Mouse (Mus musculus): ENCODE measurements around the gene 1700034J05Rik. TPM values are rescaled to one million over a fixed set of nuclear protein-coding genes. Genes with fewer than 3 reads are reported as not detected.

1700034J05Rik gene
- polyA plus RNA-seq, 1 experiment from 2014 or later: 0.57 TPM

GRCm38 (mm10) chr6:146909725-146910489, 44.3 kb downstream of the 1700034J05Rik start:
- Histone ChIP-seq H3K27ac (replicated peaks; ENCODE audit: low read depth, low read length) (no peak overlapping the region), H3K4me2 (ENCODE audit: low read depth, low read length) (no peak overlapping the region), H3K4me3 (ENCODE audit: low read depth, low read length) (no peak overlapping the region), H3K4me1 (ENCODE audit: control insufficient read depth, insufficient read depth, low read length) (peaks cover 33% of the 10 kb centered on the region), H3K36me3 (ENCODE audit: control insufficient read depth, insufficient read depth, low read length) (no peaks in the 10 kb centered on the region), H3K9me3 (ENCODE audit: control insufficient read depth, low read length) (no peaks in the 10 kb centered on the region), H3K27me3 (replicated peaks; ENCODE audit: control insufficient read depth, insufficient read depth, low read length) (no peaks in the 10 kb centered on the region), H3K9ac (ENCODE audit: low read depth, low read length) (no peak overlapping the region)
- ATAC-seq (ENCODE audit: low read depth) (no peak), DNase-seq (ENCODE audit: low spot score) (no peak)
- WGBS: 76% methylated on average over 5 of the region's 5 CpGs

GRCm38 (mm10) chr6:146908801-146909200, 45.4 kb downstream of the 1700034J05Rik start:
- DNase-seq (ENCODE audit: low spot score) (no peak), ATAC-seq (ENCODE audit: low read depth) (no peak)
- no peaks in the 10 kb centered on the region for H3K9me3 ChIP-seq (ENCODE audit: control insufficient read depth, low read length)
- peaks cover 28% of the 10 kb centered on the region for H3K4me1 ChIP-seq (ENCODE audit: control insufficient read depth, insufficient read depth, low read length)
- no peaks in the 10 kb centered on the region for H3K27me3 ChIP-seq (replicated peaks; ENCODE audit: control insufficient read depth, insufficient read depth, low read length)
- H3K4me2 ChIP-seq (ENCODE audit: low read depth, low read length): no peak overlapping the region
- H3K36me3 ChIP-seq (ENCODE audit: control insufficient read depth, insufficient read depth, low read length): no peaks in the 10 kb centered on the region
- no peak overlapping the region for H3K9ac ChIP-seq (ENCODE audit: low read depth, low read length)
- no peak overlapping the region for H3K27ac ChIP-seq (replicated peaks; ENCODE audit: low read depth, low read length)
- no peak overlapping the region for H3K4me3 ChIP-seq (ENCODE audit: low read depth, low read length)
- WGBS: 62% methylated on average over 2 of the region's 2 CpGs

GRCm38 (mm10) chr6:146907795-146908190, 46.4 kb downstream of the 1700034J05Rik start:
- H3K4me3 ChIP-seq (ENCODE audit: low read depth, low read length): no peak overlapping the region
- H3K4me1 ChIP-seq (ENCODE audit: control insufficient read depth, insufficient read depth, low read length): peaks cover 19% of the 10 kb centered on the region
- no peaks in the 10 kb centered on the region for H3K36me3 ChIP-seq (ENCODE audit: control insufficient read depth, insufficient read depth, low read length)
- no peak overlapping the region for H3K27ac ChIP-seq (replicated peaks; ENCODE audit: low read depth, low read length)
- 97% methylated on average over 1 of the region's 1 CpGs for WGBS
- ATAC-seq (ENCODE audit: low read depth): no peak
- no peak overlapping the region for H3K9ac ChIP-seq (ENCODE audit: low read depth, low read length)
- no peaks in the 10 kb centered on the region for H3K27me3 ChIP-seq (replicated peaks; ENCODE audit: control insufficient read depth, insufficient read depth, low read length)
- no peak overlapping the region for H3K4me2 ChIP-seq (ENCODE audit: low read depth, low read length)
- no peaks in the 10 kb centered on the region for H3K9me3 ChIP-seq (ENCODE audit: control insufficient read depth, low read length)
- DNase-seq (ENCODE audit: low spot score): no peak

- 72% methylated on average over 5 of the region's 5 CpGs for WGBS
- no peak overlapping the region for H3K9ac ChIP-seq (ENCODE audit: low read depth, low read length)
- H3K27ac ChIP-seq (replicated peaks; ENCODE audit: low read depth, low read length): no peak overlapping the region
- H3K4me3 ChIP-seq (ENCODE audit: low read depth, low read length): no peak overlapping the region
- no peaks in the 10 kb centered on the region for H3K9me3 ChIP-seq (ENCODE audit: control insufficient read depth, low read length)
- no peak overlapping the region for H3K4me2 ChIP-seq (ENCODE audit: low read depth, low read length)
- H3K36me3 ChIP-seq (ENCODE audit: control insufficient read depth, insufficient read depth, low read length): no peaks in the 10 kb centered on the region
- H3K27me3 ChIP-seq (replicated peaks; ENCODE audit: control insufficient read depth, insufficient read depth, low read length): no peaks in the 10 kb centered on the region
- peaks cover 14% of the 10 kb centered on the region for H3K4me1 ChIP-seq (ENCODE audit: control insufficient read depth, insufficient read depth, low read length)
- ATAC-seq (ENCODE audit: low read depth) (no peak), DNase-seq (ENCODE audit: low spot score) (no peak)
These were observed 47.0 kb downstream of the 1700034J05Rik start for GRCm38 (mm10) chr6:146907061-146907794.

DNA sequence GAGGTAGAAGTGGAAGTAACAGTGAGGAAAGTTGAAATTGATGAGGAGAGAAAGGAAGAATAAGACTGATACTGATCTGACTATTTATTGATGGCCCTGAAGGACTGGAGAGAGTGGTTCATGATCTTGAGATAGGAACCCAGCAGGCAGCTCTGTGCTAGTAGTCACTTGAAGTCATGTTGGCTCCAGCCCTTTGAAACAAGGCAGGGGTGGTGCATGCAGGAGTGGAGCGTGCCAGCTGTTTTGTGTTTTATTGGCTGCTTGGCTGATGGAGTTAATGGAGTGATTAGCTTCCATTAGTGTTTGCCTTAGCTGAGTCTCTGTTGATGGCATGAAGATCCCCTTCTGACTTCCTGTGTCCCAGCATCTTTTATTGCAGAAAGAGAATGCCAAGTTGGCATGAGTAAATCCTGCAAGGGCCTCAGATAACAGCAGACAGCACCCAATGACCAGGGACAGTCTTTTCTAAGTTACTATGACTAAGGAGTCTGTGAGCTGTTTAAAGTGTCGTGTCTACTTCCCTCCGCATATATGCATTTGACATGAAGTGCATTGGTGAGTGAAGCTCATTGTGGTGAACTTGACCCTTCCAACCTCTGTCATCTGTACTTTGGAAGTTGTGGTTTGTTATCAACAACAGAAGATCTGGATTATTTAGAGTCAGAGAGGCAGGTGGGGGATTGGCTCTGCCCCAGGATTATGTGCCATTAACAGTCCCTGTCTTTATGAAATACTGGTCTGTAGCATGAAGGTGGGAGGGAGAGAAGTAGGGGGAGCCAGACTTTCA, 48.0 kb downstream of the 1700034J05Rik start:
- Histone ChIP-seq H3K4me2 (ENCODE audit: low read depth, low read length) (no peak overlapping the region), H3K36me3 (ENCODE audit: control insufficient read depth, insufficient read depth, low read length) (no peaks in the 10 kb centered on the region), H3K27me3 (replicated peaks; ENCODE audit: control insufficient read depth, insufficient read depth, low read length) (no peaks in the 10 kb centered on the region), H3K9ac (ENCODE audit: low read depth, low read length) (no peak overlapping the region), H3K4me1 (ENCODE audit: control insufficient read depth, insufficient read depth, low read length) (peaks cover 14% of the 10 kb centered on the region), H3K9me3 (ENCODE audit: control insufficient read depth, low read length) (no peaks in the 10 kb centered on the region), H3K4me3 (ENCODE audit: low read depth, low read length) (no peak overlapping the region), H3K27ac (replicated peaks; ENCODE audit: low read depth, low read length) (no peak overlapping the region)
- ATAC-seq (ENCODE audit: low read depth) (no peak), DNase-seq (ENCODE audit: low spot score) (no peak)
- 86% methylated on average over 3 of the region's 3 CpGs for WGBS

DNA sequence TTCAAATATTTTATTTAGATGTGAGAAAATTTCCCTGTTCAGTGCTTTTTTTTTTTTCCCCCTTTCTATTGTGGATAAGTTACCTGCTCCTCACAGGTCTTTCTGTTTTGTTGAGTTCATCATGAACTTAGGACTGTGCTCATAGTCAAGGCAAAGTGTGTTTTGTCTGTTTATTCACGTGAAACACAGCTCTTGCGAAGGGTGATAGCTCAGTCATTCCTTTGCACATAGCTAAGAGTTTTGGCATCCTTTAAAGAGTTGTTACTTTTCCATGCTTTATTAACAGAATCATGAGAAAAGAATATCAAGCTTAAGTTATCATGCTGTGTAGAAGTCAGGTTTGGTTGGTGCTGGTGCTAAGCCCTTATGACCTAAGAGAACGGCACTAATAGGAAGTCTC, 49.5 kb downstream of the 1700034J05Rik start:
- Histone ChIP-seq H3K4me2 (ENCODE audit: low read depth, low read length) (no peak overlapping the region), H3K36me3 (ENCODE audit: control insufficient read depth, insufficient read depth, low read length) (no peaks in the 10 kb centered on the region), H3K27ac (replicated peaks; ENCODE audit: low read depth, low read length) (no peak overlapping the region), H3K4me3 (ENCODE audit: low read depth, low read length) (no peak overlapping the region), H3K9ac (ENCODE audit: low read depth, low read length) (no peak overlapping the region), H3K27me3 (replicated peaks; ENCODE audit: control insufficient read depth, insufficient read depth, low read length) (no peaks in the 10 kb centered on the region), H3K4me1 (ENCODE audit: control insufficient read depth, insufficient read depth, low read length) (peaks cover 14% of the 10 kb centered on the region), H3K9me3 (ENCODE audit: control insufficient read depth, low read length) (no peaks in the 10 kb centered on the region)
- no peak for ATAC-seq (ENCODE audit: low read depth)
- no peak for DNase-seq (ENCODE audit: low spot score)
- WGBS: 78% methylated on average over 3 of the region's 3 CpGs

GRCm38 (mm10) chr6:146903632-146904031, 50.6 kb downstream of the 1700034J05Rik start:
- no peak overlapping the region for H3K9ac ChIP-seq (ENCODE audit: low read depth, low read length)
- no peaks in the 10 kb centered on the region for H3K27me3 ChIP-seq (replicated peaks; ENCODE audit: control insufficient read depth, insufficient read depth, low read length)
- peaks cover 22% of the 10 kb centered on the region for H3K4me1 ChIP-seq (ENCODE audit: control insufficient read depth, insufficient read depth, low read length)
- 82% methylated on average over 2 of the region's 2 CpGs for WGBS
- ATAC-seq (ENCODE audit: low read depth) (no peak), DNase-seq (ENCODE audit: low spot score) (no peak)
- H3K36me3 ChIP-seq (ENCODE audit: control insufficient read depth, insufficient read depth, low read length): no peaks in the 10 kb centered on the region
- H3K27ac ChIP-seq (replicated peaks; ENCODE audit: low read depth, low read length): no peak overlapping the region
- H3K9me3 ChIP-seq (ENCODE audit: control insufficient read depth, low read length): no peaks in the 10 kb centered on the region
- H3K4me2 ChIP-seq (ENCODE audit: low read depth, low read length): no peak overlapping the region
- H3K4me3 ChIP-seq (ENCODE audit: low read depth, low read length): no peak overlapping the region

GRCm38 (mm10) chr6:146901929-146902328, 52.3 kb downstream of the 1700034J05Rik start:
- H3K36me3 ChIP-seq (ENCODE audit: control insufficient read depth, insufficient read depth, low read length): no peaks in the 10 kb centered on the region
- no peaks in the 10 kb centered on the region for H3K27me3 ChIP-seq (replicated peaks; ENCODE audit: control insufficient read depth, insufficient read depth, low read length)
- no peaks in the 10 kb centered on the region for H3K9me3 ChIP-seq (ENCODE audit: control insufficient read depth, low read length)
- WGBS: 95% methylated on average over 4 of the region's 4 CpGs
- ATAC-seq (ENCODE audit: low read depth): no peak
- peaks cover 25% of the 10 kb centered on the region for H3K4me1 ChIP-seq (ENCODE audit: control insufficient read depth, insufficient read depth, low read length)
- no peak overlapping the region for H3K27ac ChIP-seq (replicated peaks; ENCODE audit: low read depth, low read length)
- H3K9ac ChIP-seq (ENCODE audit: low read depth, low read length): no peak overlapping the region
- H3K4me3 ChIP-seq (ENCODE audit: low read depth, low read length): no peak overlapping the region
- no peak for DNase-seq (ENCODE audit: low spot score)
- no peak overlapping the region for H3K4me2 ChIP-seq (ENCODE audit: low read depth, low read length)
